Mouse (Mus musculus) kidney, postnatal 0 days (tissue): ENCODE data around the gene Sox5. TPM values are rescaled to one million over a fixed set of nuclear protein-coding genes. Genes with fewer than 3 reads are reported as not detected.

ENCODE experiments used
- ATAC-seq: fragments of 200-750 bp; cut with Nextera tagmentation; replicated peaks from 2 replicates; pipeline ENCODE4 v1.8.0; 2017; ENCODE audit warnings: low read depth, moderate number of reproducible peaks, moderate TSS enrichment, moderate library complexity; ENCODE audit not compliant: low FRiP score
- DNase-seq: peaks from one replicate; pipeline ENCODE4 v3.0.0-alpha.2; 2016; ENCODE audit warnings: low spot score
- H3K27ac ChIP-seq: fragments of 300-500 bp; sonication (generic); 2 replicates; pipeline ENCODE4 v1.5.1; 2014; ENCODE audit warnings: mild to moderate bottlenecking
- H3K27me3 ChIP-seq: fragments of 300-500 bp; sonication (generic); 2 replicates; pipeline ENCODE4 v1.6.1; 2014; ENCODE audit warnings: low read length, mixed read lengths; ENCODE audit not compliant: insufficient read depth
- H3K36me3 ChIP-seq: fragments of 300-500 bp; sonication (generic); 2 replicates; pipeline ENCODE4 v1.6.1; 2014; ENCODE audit warnings: low read length, mixed read lengths; ENCODE audit not compliant: insufficient read depth
- H3K4me1 ChIP-seq: fragments of 300-500 bp; sonication (generic); replicated peaks from 2 replicates; pipeline ENCODE4 v1.6.1; 2014; ENCODE audit warnings: antibody characterized with exemption, low read length, mixed read lengths; ENCODE audit not compliant: insufficient read depth
- H3K4me2 ChIP-seq: fragments of 300-500 bp; sonication (generic); 2 replicates; pipeline ENCODE4 v1.6.1; 2014; ENCODE audit warnings: mild to moderate bottlenecking, low read length, moderate library complexity, mixed read lengths
- H3K4me3 ChIP-seq: fragments of 300-500 bp; sonication (generic); replicated peaks from 2 replicates; pipeline ENCODE4 v1.5.1; 2014; ENCODE audit warnings: low read depth, low read length
- H3K9ac ChIP-seq: fragments of 300-500 bp; sonication (generic); 2 replicates; pipeline ENCODE4 v1.6.1; 2014; ENCODE audit warnings: low read depth, low read length
- H3K9me3 ChIP-seq: fragments of 300-500 bp; sonication (generic); replicated peaks from 2 replicates; pipeline ENCODE4 v1.6.1; 2016; ENCODE audit warnings: low read length, inconsistent platforms, mixed read lengths
- CTCF ChIP-seq: IDR thresholded peaks from 2 replicates; pipeline ENCODE4 v1.5.1; 2016; ENCODE audit warnings: antibody characterized with exemption, low read depth, mild to moderate bottlenecking, moderate library complexity
- WGBS: fragments of 180-500 bp; shearing (Covaris S2); extraction: QIAGEN DNeasy Blood & Tissue Kit; methylation state at CpG from one replicate; pipeline ENCODE4 v1.1.7; 2014; 5-methylcytosine and 5-hydroxymethylcytosine counted together
- polyA plus RNA-seq: library from polyadenylated mRNA; unstranded; fragments of >200 nt; fragmentation: Nextera tagmentation; extraction: Ambion mirVana; gene quantifications from 2 replicates; pipeline ENCODE4 v1.2.1, GENCODE M21; 2015

Gene Sox5
- polyA plus RNA-seq, 1 experiment from 2014 or later: 6.1 TPM

DNA sequence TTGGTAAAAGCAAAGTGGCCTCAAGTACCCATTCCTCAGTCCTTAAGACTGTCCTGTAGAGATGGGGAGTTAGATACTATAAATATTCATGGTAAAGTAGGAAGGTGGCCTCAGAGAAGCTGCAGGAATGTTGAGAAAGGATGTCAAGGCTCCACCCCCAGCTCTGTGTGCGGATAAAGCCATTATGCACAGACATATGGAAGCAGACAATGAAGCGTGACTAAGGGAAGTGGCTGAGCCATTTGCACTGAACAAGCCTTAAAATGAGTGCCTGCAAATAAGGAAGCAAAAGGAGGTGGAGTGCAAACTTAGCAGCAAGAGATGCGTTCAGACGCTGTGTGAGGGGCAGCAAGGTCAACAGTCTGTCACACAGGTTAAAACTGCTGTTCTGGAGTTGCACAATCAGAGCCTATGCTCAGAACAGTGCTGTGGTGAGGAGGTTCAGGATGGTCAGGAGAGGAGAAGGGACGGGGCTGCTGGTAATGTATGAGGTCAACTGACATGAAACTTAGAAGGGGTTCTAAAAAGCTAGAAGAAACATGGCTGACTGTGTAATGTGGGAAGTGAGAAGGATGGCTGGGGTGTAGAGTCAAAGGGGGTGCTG, 35.7 kb upstream of the Sox5 start:
- H3K9me3 ChIP-seq: no peaks in the 10 kb centered on the region
- DNase-seq: no peak
- no peak overlapping the region for H3K4me3 ChIP-seq
- H3K9ac ChIP-seq: no peak overlapping the region
- no peaks in the 10 kb centered on the region for H3K4me1 ChIP-seq
- WGBS: 67% methylated on average over 5 of the region's 5 CpGs
- no peaks in the 10 kb centered on the region for H3K27me3 ChIP-seq
- no peak overlapping the region for H3K27ac ChIP-seq
- no peak overlapping the region for H3K4me2 ChIP-seq
- H3K36me3 ChIP-seq: no peaks in the 10 kb centered on the region
- TF ChIP-seq CTCF: no peak
- ATAC-seq: no peak

DNA sequence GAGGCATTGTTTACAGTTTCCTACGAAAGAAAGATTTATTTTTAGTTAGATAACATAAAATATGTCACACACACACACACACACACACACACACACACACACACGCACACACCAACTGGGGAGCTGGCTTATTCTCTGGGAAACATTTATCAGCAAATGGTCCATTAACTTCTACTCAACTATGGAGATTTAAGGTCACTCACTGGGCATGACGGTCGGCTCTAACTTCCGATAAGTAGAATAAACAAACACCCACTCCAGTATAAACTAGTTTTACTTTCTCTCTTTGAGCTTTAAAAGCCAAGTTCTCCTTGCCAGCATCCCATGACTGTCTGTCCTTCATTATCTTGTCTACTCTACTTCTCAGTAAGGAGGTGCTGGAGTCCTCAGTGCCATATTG, 33.8 kb upstream of the Sox5 start:
- Histone ChIP-seq H3K4me3 (no peak overlapping the region), H3K9ac (no peak overlapping the region), H3K27me3 (no peaks in the 10 kb centered on the region), H3K9me3 (no peaks in the 10 kb centered on the region), H3K27ac (no peak overlapping the region), H3K36me3 (no peaks in the 10 kb centered on the region), H3K4me2 (no peak overlapping the region), H3K4me1 (no peaks in the 10 kb centered on the region)
- ATAC-seq: no peak
- no peak for DNase-seq
- WGBS: 29% methylated on average over 5 of the region's 5 CpGs
- no peak for TF ChIP-seq CTCF

GRCm38 (mm10) chr6:144814931-144815364, 33.2 kb upstream of the Sox5 start:
- WGBS: 6% methylated on average over 6 of the region's 6 CpGs
- DNase-seq (peak; percentile 79), ATAC-seq (no peak)
- no peak overlapping the region for H3K27ac ChIP-seq
- H3K9ac ChIP-seq: no peak overlapping the region
- H3K4me3 ChIP-seq: no peak overlapping the region
- peak; percentile 80 for TF ChIP-seq CTCF
- H3K36me3 ChIP-seq: no peaks in the 10 kb centered on the region
- H3K9me3 ChIP-seq: no peaks in the 10 kb centered on the region
- no peaks in the 10 kb centered on the region for H3K4me1 ChIP-seq
- H3K27me3 ChIP-seq: no peaks in the 10 kb centered on the region
- H3K4me2 ChIP-seq: no peak overlapping the region

GRCm38 (mm10) chr6:144804321-144804720, 22.5 kb upstream of the Sox5 start:
- Histone ChIP-seq H3K4me1 (no peaks in the 10 kb centered on the region), H3K4me2 (no peak overlapping the region), H3K27ac (no peak overlapping the region), H3K27me3 (no peaks in the 10 kb centered on the region), H3K9me3 (no peaks in the 10 kb centered on the region), H3K36me3 (no peaks in the 10 kb centered on the region), H3K4me3 (no peak overlapping the region), H3K9ac (no peak overlapping the region)
- 85% methylated on average over 5 of the region's 5 CpGs for WGBS
- ATAC-seq (no peak), DNase-seq (no peak)
- no peak for TF ChIP-seq CTCF

DNA sequence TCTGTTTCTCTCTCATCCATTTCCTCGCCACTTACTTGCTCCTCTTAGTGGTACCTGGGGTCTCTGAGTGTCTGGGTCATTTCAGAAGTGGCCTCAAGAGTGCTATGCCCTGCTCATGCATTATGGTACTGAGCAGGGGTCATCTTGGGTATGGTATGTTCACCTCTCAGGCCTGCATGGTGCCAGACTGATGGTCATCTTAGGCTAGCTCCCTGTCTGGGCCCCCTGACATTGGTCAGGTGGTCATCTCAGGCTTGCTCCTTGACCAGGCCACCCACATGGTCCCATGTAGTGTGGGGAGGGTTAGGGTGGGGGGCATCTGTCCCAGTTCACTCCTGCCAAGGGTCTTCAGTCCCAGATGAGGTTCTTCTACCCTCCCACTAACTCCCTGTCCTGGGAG, 21.3 kb upstream of the Sox5 start:
- no peak overlapping the region for H3K27ac ChIP-seq
- DNase-seq (no peak), ATAC-seq (no peak)
- no peaks in the 10 kb centered on the region for H3K4me1 ChIP-seq
- no peak for TF ChIP-seq CTCF
- no peak overlapping the region for H3K4me2 ChIP-seq
- H3K4me3 ChIP-seq: no peak overlapping the region
- 86% methylated on average over 1 of the region's 1 CpGs for WGBS
- no peaks in the 10 kb centered on the region for H3K36me3 ChIP-seq
- no peaks in the 10 kb centered on the region for H3K27me3 ChIP-seq
- H3K9me3 ChIP-seq: no peaks in the 10 kb centered on the region
- no peak overlapping the region for H3K9ac ChIP-seq

- H3K9me3 ChIP-seq: no peaks in the 10 kb centered on the region
- no peak overlapping the region for H3K27ac ChIP-seq
- WGBS: 56% methylated on average over 3 of the region's 3 CpGs
- no peak overlapping the region for H3K4me2 ChIP-seq
- no peak for TF ChIP-seq CTCF
- no peaks in the 10 kb centered on the region for H3K36me3 ChIP-seq
- H3K9ac ChIP-seq: no peak overlapping the region
- no peak for DNase-seq
- ATAC-seq: no peak
- H3K27me3 ChIP-seq: no peaks in the 10 kb centered on the region
- H3K4me1 ChIP-seq: no peaks in the 10 kb centered on the region
- no peak overlapping the region for H3K4me3 ChIP-seq
Measured at GRCm38 (mm10) chr6:144794356-144794755, 12.6 kb upstream of the Sox5 start.

DNA sequence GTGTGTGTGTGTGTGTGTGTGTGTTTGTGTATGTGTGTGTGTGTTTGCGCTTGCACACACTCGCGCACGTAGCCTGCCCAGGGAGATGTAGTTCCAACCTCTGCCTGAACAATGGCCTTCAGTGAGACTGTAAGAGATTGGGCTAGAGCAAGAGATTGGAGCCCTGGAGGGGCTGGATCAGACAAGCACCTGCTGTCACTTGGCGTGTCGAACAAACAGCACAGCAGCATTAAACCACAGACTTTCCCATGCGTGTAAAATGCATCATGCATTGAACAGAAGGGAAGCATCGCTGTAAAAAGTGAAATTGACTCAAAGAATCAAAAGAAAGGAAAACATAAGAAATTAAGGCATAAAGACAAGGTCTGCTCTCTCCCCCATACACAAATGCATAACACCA, 11.1 kb upstream of the Sox5 start:
- Histone ChIP-seq H3K9ac (no peak overlapping the region), H3K4me1 (no peaks in the 10 kb centered on the region)
- WGBS: 87% methylated on average over 8 of the region's 8 CpGs

More for the DNA sequence above, 11.1 kb upstream of the Sox5 start:
- ATAC-seq (no peak), DNase-seq (no peak)
- Histone ChIP-seq H3K4me2 (no peak overlapping the region), H3K27me3 (no peaks in the 10 kb centered on the region), H3K36me3 (no peaks in the 10 kb centered on the region), H3K9me3 (no peaks in the 10 kb centered on the region), H3K4me3 (no peak overlapping the region), H3K27ac (no peak overlapping the region)
- TF ChIP-seq CTCF: no peak
